Comparison of ENCODE assay signal across 8 mouse cellular contexts in the genomic region with DNA sequence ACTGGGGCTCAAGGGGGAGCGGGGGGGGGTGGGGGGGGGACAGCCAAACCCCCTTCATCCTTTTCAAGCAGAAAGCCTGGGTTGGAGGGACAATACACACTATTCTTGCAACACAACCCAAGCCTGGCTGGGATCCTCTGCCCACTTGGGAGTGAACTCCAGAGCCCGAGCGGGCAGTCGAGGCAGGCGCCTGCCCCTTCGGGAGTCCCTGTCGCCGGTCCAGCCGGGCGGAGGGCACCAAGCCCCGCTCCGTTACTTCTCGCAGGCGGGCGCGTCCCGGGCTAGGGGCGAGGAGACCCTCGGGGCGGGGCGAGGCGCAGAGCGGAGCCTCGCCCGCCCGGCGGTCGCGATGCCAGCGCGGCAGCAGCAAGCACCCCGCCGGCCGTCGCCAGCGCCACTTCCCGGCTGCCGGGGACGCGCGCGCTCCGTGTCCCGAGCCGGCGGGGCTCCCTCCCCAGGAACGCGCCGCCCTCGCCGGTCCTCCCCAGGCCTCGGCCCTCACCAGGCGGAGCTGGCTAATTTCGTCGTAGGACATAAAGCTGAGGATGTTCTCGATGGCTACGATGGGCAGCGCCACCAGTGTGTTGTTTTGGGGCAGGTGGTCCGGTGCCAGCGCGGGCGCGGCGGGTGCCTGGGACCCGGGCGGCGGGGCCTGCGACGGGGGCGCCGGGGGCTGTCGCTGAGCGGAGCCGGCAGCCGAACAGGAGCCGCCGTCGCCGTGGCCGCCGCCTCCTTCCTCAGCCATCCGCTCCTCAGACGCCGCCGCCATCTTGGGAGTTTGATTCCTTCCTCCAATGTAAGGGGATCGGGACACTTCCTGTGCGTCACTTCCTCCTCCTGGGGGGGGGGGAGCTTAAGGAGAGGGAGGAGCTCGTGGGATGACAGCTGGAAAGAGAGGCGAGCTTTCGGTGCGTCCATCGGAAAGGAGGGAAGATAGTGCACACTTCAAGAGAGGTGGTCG. TPM values are rescaled to one million over a fixed set of nuclear protein-coding genes. Genes with fewer than 3 reads are reported as not detected.
DNase-seq lines count a peak whose midpoint lies in the region; ATAC-seq and TF ChIP-seq lines count a peak whose summit lies in the region.

A gene (minus strand): TSS at position 809 of the 961 bp plus-strand sequence.

- DNase-seq in MEL (ENCODE audit: low read depth, low spot score) = peak; percentile 95
- peak; percentile 88 to 89 for DNase-seq in cerebellum, adult 2 months
- DNase-seq in forelimb bud, embryonic 11.5 days (ENCODE audit: low read depth, low spot score) = peak; percentile 83
- DNase-seq in layer of hippocampus, adult 9-10 months (ENCODE audit: low spot score) = peak; percentile 59
- peak; percentile 52 for DNase-seq in ovary, postnatal 10 days (ENCODE audit: low spot score)
- peak; percentile 80 to 81 for DNase-seq in thymus, postnatal 10 days (ENCODE audit: low spot score in 2 of 2)

- TF ChIP-seq RAD21 in MEL (IDR thresholded peaks at IDR 0.05; ENCODE audit: low read depth, low read length) = no peak

- H3K36me3 ChIP-seq in MEL (ENCODE audit: control insufficient read depth in 1 of 2, insufficient read depth in 2 of 2, low read length in 2 of 2) = peaks cover 0 to 16% of the 10 kb centered on the region in 2 experiments; a peak in 2 of 4 replicates
- H3K36me3 ChIP-seq in lung, embryonic 16.5 days (ENCODE audit: control insufficient read depth, insufficient read depth, low read length) = no peaks in the 10 kb centered on the region

- peak; percentile 72 to 85 for TF ChIP-seq POLR2A in MEL (IDR thresholded peaks at IDR 0.05; ENCODE audit: control insufficient read depth in 1 of 2, insufficient read depth in 1 of 2, low read depth in 1 of 2, low read length in 2 of 2, poor library complexity in 1 of 2)
- peak; percentile 94 for TF ChIP-seq POLR2A in cerebellum, adult 2 months (IDR thresholded peaks at IDR 0.05; ENCODE audit: borderline replicate concordance, insufficient read depth, low read length)

- peak within 1 kb of the TSS; percentile 99 for H3K9ac ChIP-seq in MEL (ENCODE audit: control insufficient read depth, low read depth, low read length, poor library complexity, severe bottlenecking)
- H3K9ac ChIP-seq in lung, embryonic 16.5 days (ENCODE audit: low read length) = peak within 1 kb of the TSS; percentile 99

- peak; percentile 80 to 97 for ATAC-seq in hematopoietic stem cell, adult 5-6 weeks (replicated peaks in 1 of 2; ENCODE audit: insufficient read depth in 1 of 2, low FRiP score in 2 of 2, low TSS enrichment in 1 of 2, low read depth in 1 of 2, poor library complexity in 2 of 2, severe bottlenecking in 2 of 2)
- ATAC-seq in lung, embryonic 16.5 days (ENCODE audit: low read depth) = peak; percentile 99

- no peaks in the 10 kb centered on the region for H3K9me3 ChIP-seq in MEL (replicated peaks; ENCODE audit: insufficient read depth, low read length)
- no peaks in the 10 kb centered on the region for H3K9me3 ChIP-seq in lung, embryonic 16.5 days (ENCODE audit: control insufficient read depth, low read length)

- 1% methylated on average over 93 of the region's 93 CpGs for WGBS in cerebellum, adult 2 months
- WGBS in lung, embryonic 16.5 days = under 1% methylated on average over 89 of the region's 93 CpGs

- H3K27ac ChIP-seq in MEL (ENCODE audit: control insufficient read depth, low read depth, low read length) = peak within 1 kb of the TSS; percentile 74
- peak within 1 kb of the TSS; percentile 94 for H3K27ac ChIP-seq in cerebellum, adult 2 months (ENCODE audit: insufficient read depth, low read length)
- peak within 1 kb of the TSS; percentile 79 for H3K27ac ChIP-seq in lung, embryonic 16.5 days (ENCODE audit: low read length)

- peak within 1 kb of the TSS; percentile 95 to 99 for H3K4me3 ChIP-seq in MEL (ENCODE audit: control insufficient read depth in 1 of 2, insufficient read depth in 1 of 2, low read depth in 2 of 2, low read length in 2 of 2)
- H3K4me3 ChIP-seq in cerebellum, adult 2 months (replicated peaks; ENCODE audit: insufficient read depth, low read depth, low read length) = peak within 1 kb of the TSS; percentile 90
- H3K4me3 ChIP-seq in lung, embryonic 16.5 days (ENCODE audit: low read length) = peak within 1 kb of the TSS; percentile 99

- TF ChIP-seq CTCF in MEL (IDR thresholded peaks at IDR 0.05 in 2 of 3, conservative IDR thresholded peaks at IDR 0.05 in 1 of 3; ENCODE audit: control insufficient read depth in 1 of 3, insufficient read depth in 1 of 3, low read depth in 2 of 3, low read length in 3 of 3, poor library complexity in 1 of 3, severe bottlenecking in 1 of 3) = no peak
- TF ChIP-seq CTCF in cerebellum, adult 2 months (IDR thresholded peaks at IDR 0.05; ENCODE audit: borderline replicate concordance, insufficient read depth, low read depth, low read length) = no peak

- H3K4me2 ChIP-seq in lung, embryonic 16.5 days (ENCODE audit: low read depth, low read length) = peak within 1 kb of the TSS; percentile 94

- no peaks in the 10 kb centered on the region for H3K27me3 ChIP-seq in MEL (ENCODE audit: control insufficient read depth in 1 of 2, insufficient read depth in 2 of 2, low read length in 2 of 2)
- no peaks in the 10 kb centered on the region for H3K27me3 ChIP-seq in cerebellum, adult 2 months (ENCODE audit: control insufficient read depth, insufficient read depth, low read length)
- no peaks in the 10 kb centered on the region for H3K27me3 ChIP-seq in lung, embryonic 16.5 days (ENCODE audit: control insufficient read depth, insufficient read depth, low read depth, low read length)

- H3K79me2 ChIP-seq in MEL (ENCODE audit: control insufficient read depth, insufficient read depth, low read length, poor library complexity) = peaks cover 41% of the 10 kb centered on the region

- TF ChIP-seq EP300 in MEL (IDR thresholded peaks at IDR 0.05; ENCODE audit: low read depth in 1 of 2, low read length in 2 of 2) = peak in 1 of 2 experiments; percentile 18; a peak in 1 of 4 replicates

- H3K4me1 ChIP-seq in MEL (ENCODE audit: control insufficient read depth in 1 of 2, insufficient read depth in 2 of 2, low read length in 2 of 2) = peaks cover 10 to 12% of the 10 kb centered on the region in 2 experiments
- peaks cover 6% of the 10 kb centered on the region; the same call in 1 of the 2 replicates for H3K4me1 ChIP-seq in cerebellum, adult 2 months (ENCODE audit: control insufficient read depth, insufficient read depth, low read length)
- H3K4me1 ChIP-seq in lung, embryonic 16.5 days (replicated peaks; ENCODE audit: control insufficient read depth, insufficient read depth, low read length) = peaks cover 13% of the 10 kb centered on the region

TF ChIP-seq in MEL, 35 proteins besides CTCF, POLR2A, EP300 and RAD21:
- TF ChIP-seq JUND (IDR thresholded peaks at IDR 0.05; ENCODE audit: low read depth, low read length) (no peak), TBP (IDR thresholded peaks at IDR 0.05; ENCODE audit: low read depth, low read length) (peak; percentile 80), CHD1 (IDR thresholded peaks at IDR 0.05; ENCODE audit: low read depth, low read length) (0 out of 2 replicates have a peak, but pooled peaks have one; percentile 13), GATA1 (IDR thresholded peaks at IDR 0.05; ENCODE audit: low read depth, low read length) (no peak), SMC3 (IDR thresholded peaks at IDR 0.05; ENCODE audit: low read depth, low read length) (no peak), MAZ (IDR thresholded peaks at IDR 0.05; ENCODE audit: low read depth, low read length) (peak; percentile 98), ETS1 (IDR thresholded peaks at IDR 0.05; ENCODE audit: low read depth, low read length) (peak; percentile 55), NELFE (IDR thresholded peaks at IDR 0.05; ENCODE audit: low read depth, low read length) (peak; percentile 82), ZMIZ1 (IDR thresholded peaks at IDR 0.05; ENCODE audit: low read depth, low read length) (0 out of 2 replicates have a peak, but pooled peaks have one; percentile 59), MXI1 (IDR thresholded peaks at IDR 0.05; ENCODE audit: low read depth, low read length) (peak; percentile 75), HCFC1 (IDR thresholded peaks at IDR 0.05; ENCODE audit: low read depth, low read length) (peak; percentile 82), POLR2AphosphoS2 (IDR thresholded peaks at IDR 0.05; ENCODE audit: low read length) (peak; percentile 76; the same call in 1 of the 2 replicates), ELF1 (IDR thresholded peaks at IDR 0.05; ENCODE audit: low read depth, low read length) (peak; percentile 64), TCF12 (IDR thresholded peaks at IDR 0.05; ENCODE audit: low read depth, low read length) (peak; percentile 83), RCOR1 (IDR thresholded peaks at IDR 0.05; ENCODE audit: low read depth, low read length) (no peak), MYC (IDR thresholded peaks at IDR 0.05; ENCODE audit: low read depth, low read length) (0 out of 2 replicates have a peak, but pooled peaks have one; percentile 17), CHD2 (IDR thresholded peaks at IDR 0.05; ENCODE audit: low read length) (no peak), MYB (IDR thresholded peaks at IDR 0.05; ENCODE audit: low read depth, low read length) (no peak), TAL1 (IDR thresholded peaks at IDR 0.05; ENCODE audit: low read length) (no peak), MEF2A (IDR thresholded peaks at IDR 0.05; ENCODE audit: extremely low read depth, insufficient replicate concordance, low read depth, low read length, poor library complexity, severe bottlenecking) (no peak), MAX (IDR thresholded peaks at IDR 0.05; ENCODE audit: low read length) (0 out of 2 replicates have a peak, but pooled peaks have one; percentile 32), SIN3A (IDR thresholded peaks at IDR 0.05; ENCODE audit: low read length) (peak; percentile 88)

RNA-seq across cellular contexts. Expression of the gene that starts here (rescaled TPM):
- total RNA-seq in MEL (2012; rRNA removed) = 13.3 and 16.3 TPM in 2 replicates
- 10 to 100 TPM; 17.2 to 72.5 TPM for polyA plus RNA-seq in MEL (2012; ENCODE audit: insufficient read depth in 1 of 2, insufficient read length in 2 of 2, low read depth in 1 of 2, low replicate concordance in 2 of 2, missing spikeins in 1 of 2)
- polyA plus RNA-seq in cerebellum, adult 2 months (2012; rRNA removed) = 28.3 and 31.0 TPM in 2 replicates
- 20.1 and 20.3 TPM in 2 replicates for total RNA-seq in hematopoietic stem cell, adult 5-6 weeks (2017)
- polyA plus RNA-seq in lung, embryonic 16.5 days (2015; fragmentation: Nextera tagmentation; extraction: Ambion mirVana) = 19.9 and 21.7 TPM in 2 replicates

Comparison
In these comparisons a context has a peak if more than half of its experiments do, and no peak if none do; other contexts are left out.
1. Peak in every context shown above with its lines: DNase-seq, ATAC-seq, H3K4me3 ChIP-seq and H3K27ac ChIP-seq.